In genomic region chr1:131982907-131983306, GRCm38 (mm10) we compare ENCODE assay signal across 9 mouse cellular contexts. TPM values are rescaled to one million over a fixed set of nuclear protein-coding genes. Genes with fewer than 3 reads are reported as not detected.
DNase-seq lines count a peak whose midpoint lies in the region; ATAC-seq and TF ChIP-seq lines count a peak whose summit lies in the region.
"Had no signal": no experiment of that assay in that cellular context is flagged by ENCODE, and none has a peak within 500 bp of the region (broad histone marks: within the 10 kb centered on the region; RNA-seq: fewer than 3 reads in every experiment).

No protein-coding gene starts in this region.

- no peaks in the 10 kb centered on the region for H3K9me3 ChIP-seq in liver, postnatal 0 days (ENCODE audit: low read length)
- H3K9me3 ChIP-seq in neural tube, embryonic 13.5 days: no peaks in the 10 kb centered on the region
- H3K9me3 ChIP-seq: embryonic facial prominence, embryonic 13.5 days had no signal

- ATAC-seq in erythroblast, adult 5-6 weeks (replicated peaks; ENCODE audit: low FRiP score, poor library complexity, severe bottlenecking): peak; percentile 86
- peak; percentile 51 for ATAC-seq in liver, postnatal 0 days
- peak; percentile 51 for ATAC-seq in neural tube, embryonic 13.5 days (ENCODE audit: low read depth)

- no peak overlapping the region for H3K9ac ChIP-seq in liver, postnatal 0 days (replicated peaks)
- H3K9ac ChIP-seq in neural tube, embryonic 13.5 days: no peak overlapping the region
- H3K9ac ChIP-seq: embryonic facial prominence, embryonic 13.5 days had no signal

- peak; percentile 99 for TF ChIP-seq CTCF in liver, postnatal 0 days (IDR thresholded peaks at IDR 0.05; ENCODE audit: low read depth)
- TF ChIP-seq CTCF in testis, adult 2 months (IDR thresholded peaks at IDR 0.05; ENCODE audit: control insufficient read depth, insufficient read depth, insufficient replicate concordance, low read depth, low read length): peak; percentile 95

- no peaks in the 10 kb centered on the region for H3K27me3 ChIP-seq in liver, postnatal 0 days (ENCODE audit: insufficient read depth, low read length)
- no peaks in the 10 kb centered on the region for H3K27me3 ChIP-seq in neural tube, embryonic 13.5 days
- no peaks in the 10 kb centered on the region for H3K27me3 ChIP-seq in testis, adult 2 months (ENCODE audit: control insufficient read depth, insufficient read depth, low read length)
- H3K27me3 ChIP-seq: embryonic facial prominence, embryonic 13.5 days had no signal

- H3K4me1 ChIP-seq in liver, postnatal 0 days (ENCODE audit: insufficient read depth): 0 out of 2 replicates have a peak, but pooled peaks cover 2% of the 10 kb centered on the region
- no peaks in the 10 kb centered on the region for H3K4me1 ChIP-seq in neural tube, embryonic 13.5 days (replicated peaks)
- peaks cover 2% of the 10 kb centered on the region; the same call in 1 of the 2 replicates for H3K4me1 ChIP-seq in testis, adult 2 months (ENCODE audit: control insufficient read depth, insufficient read depth, low read length)
- H3K4me1 ChIP-seq: embryonic facial prominence, embryonic 13.5 days had no signal

- TF ChIP-seq POLR2A in testis, adult 2 months (IDR thresholded peaks at IDR 0.05; ENCODE audit: control insufficient read depth, low read depth, low read length): no peak

- intact Hi-C loops in heart, postnatal 10 days (cut with DNase I): no loop called here

- no peak for TF ChIP-seq EP300 in liver, postnatal 0 days (IDR thresholded peaks at IDR 0.05; ENCODE audit: low read depth)

- H3K27ac ChIP-seq in liver, postnatal 0 days (ENCODE audit: low read depth): no peak overlapping the region
- no peak overlapping the region for H3K27ac ChIP-seq in neural tube, embryonic 13.5 days (replicated peaks)
- H3K27ac ChIP-seq in testis, adult 2 months (ENCODE audit: control insufficient read depth, insufficient read depth, low read depth, low read length): no peak overlapping the region
- H3K27ac ChIP-seq: embryonic facial prominence, embryonic 13.5 days had no signal

- WGBS in liver, postnatal 0 days (ENCODE audit: insufficient replicate concordance): 13% methylated on average over 5 of the region's 5 CpGs
- whole genome bisulfite sequencing in neural tube, embryonic 13.5 days: 16% methylated on average over 5 of the region's 5 CpGs

- H3K36me3 ChIP-seq in liver, postnatal 0 days (replicated peaks; ENCODE audit: insufficient read depth, low read length): no peaks in the 10 kb centered on the region
- H3K36me3 ChIP-seq in neural tube, embryonic 13.5 days: no peaks in the 10 kb centered on the region
- no peaks in the 10 kb centered on the region for H3K36me3 ChIP-seq in testis, adult 2 months (ENCODE audit: control insufficient read depth, insufficient read depth, low read length)
- H3K36me3 ChIP-seq: embryonic facial prominence, embryonic 13.5 days had no signal

- H3K4me2 ChIP-seq in liver, postnatal 0 days (ENCODE audit: low read depth, low read length): no peak overlapping the region
- H3K4me2 ChIP-seq in neural tube, embryonic 13.5 days: no peak overlapping the region
- H3K4me2 ChIP-seq: embryonic facial prominence, embryonic 13.5 days had no signal

- peak; percentile 90 for DNase-seq in CD4-positive, CD25-positive, alpha-beta regulatory T cell, adult 2 months (ENCODE audit: low read depth, low spot score)
- DNase-seq in adrenal gland, postnatal 36 days: peak; percentile 81 to 84
- DNase-seq in heart, postnatal 10 days: peak; percentile 81 to 85
- DNase-seq in kidney, postnatal 36 days: peak; percentile 78 to 90
- peak; percentile 83 for DNase-seq in liver, postnatal 0 days

- H3K4me3 ChIP-seq in liver, postnatal 0 days (ENCODE audit: low read depth, low read length): no peak overlapping the region
- no peak overlapping the region for H3K4me3 ChIP-seq in neural tube, embryonic 13.5 days
- H3K4me3 ChIP-seq in testis, adult 2 months (ENCODE audit: control insufficient read depth, low read depth, low read length): no peak overlapping the region
- H3K4me3 ChIP-seq: embryonic facial prominence, embryonic 13.5 days had no signal

RNA-seq across cellular contexts. Expression of gene Slc45a3, which starts 20.1 kb away (rescaled TPM):
- 10 to 100 TPM; 15.2 to 31.5 TPM for total RNA-seq in adrenal gland, postnatal 36 days (2021)
- total RNA-seq in erythroblast, adult 5-6 weeks (2015; ENCODE audit: low replicate concordance): not detected in 2 replicates
- 0.56 and 1.3 TPM in 2 replicates for total RNA-seq in erythroblast, adult 5-6 weeks (2017; ENCODE audit: low replicate concordance)
- 1 to 10 TPM; 3.0 to 5.3 TPM for total RNA-seq in heart, postnatal 10 days (2021)
- 4.3 and 6.0 TPM in 2 replicates for polyA plus RNA-seq in liver, postnatal 0 days (2015; fragmentation: Nextera tagmentation; extraction: Ambion mirVana)
- 4.7 and 5.9 TPM in 2 replicates for polyA plus RNA-seq in neural tube, embryonic 13.5 days (2015; fragmentation: Nextera tagmentation; extraction: Ambion mirVana)
- polyA plus RNA-seq in testis, adult 2 months (2012; rRNA removed): 5.7 and 6.3 TPM in 2 replicates

RNA-seq across cellular contexts. Expression of gene Elk4, which starts 24.5 kb away (rescaled TPM):
- 100 to 1,000 TPM; 103 to 108 TPM for total RNA-seq in adrenal gland, postnatal 36 days (2021)
- total RNA-seq in erythroblast, adult 5-6 weeks (2015; ENCODE audit: low replicate concordance): 96.8 and 101 TPM in 2 replicates
- 75.8 and 94.4 TPM in 2 replicates for total RNA-seq in erythroblast, adult 5-6 weeks (2017; ENCODE audit: low replicate concordance)
- 100 to 1,000 TPM; 133 to 138 TPM for total RNA-seq in heart, postnatal 10 days (2021)
- polyA plus RNA-seq in liver, postnatal 0 days (2015; fragmentation: Nextera tagmentation; extraction: Ambion mirVana): 10.7 and 14.6 TPM in 2 replicates
- polyA plus RNA-seq in neural tube, embryonic 13.5 days (2015; fragmentation: Nextera tagmentation; extraction: Ambion mirVana): 13.1 and 14.2 TPM in 2 replicates
- 3.9 and 4.3 TPM in 2 replicates for polyA plus RNA-seq in testis, adult 2 months (2012; rRNA removed)
